Mouse (Mus musculus) liver, adult 2 months (tissue): ENCODE results near the gene Rasgef1a.

Source experiments
- CTCF ChIP-seq: fragments of 200-500 bp; IDR thresholded peaks from 2 replicates; pipeline ENCODE4 v1.5.1; 2011; ENCODE audit warnings: low read depth, low read length, control low read depth
- POLR2A ChIP-seq: fragments of 200-500 bp; IDR thresholded peaks from 2 replicates; pipeline ENCODE4 v1.6.1; 2011; ENCODE audit warnings: low read length, control low read depth; ENCODE audit not compliant: insufficient read depth; ENCODE audit errors: extremely low read depth

DNA sequence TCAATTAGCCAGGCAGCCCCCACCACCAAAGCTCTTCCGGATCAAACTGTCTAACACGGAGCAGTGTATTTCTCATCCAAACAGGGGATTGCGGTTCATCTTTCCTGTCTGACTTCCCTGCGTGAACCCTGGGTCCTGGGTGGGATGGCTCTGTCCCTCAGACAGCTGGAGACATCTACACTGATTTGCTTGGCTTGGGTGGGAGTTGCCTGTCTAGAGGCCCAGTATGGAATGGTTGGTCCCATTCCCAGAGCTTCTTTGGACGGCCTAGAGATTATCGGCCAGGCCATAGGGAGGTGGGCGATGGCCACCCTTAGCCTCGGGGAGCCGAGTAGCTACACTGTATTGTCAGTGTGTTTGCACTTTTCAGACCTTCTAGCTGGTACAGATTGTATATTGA, 79.6 kb downstream of the Rasgef1a start:
- TF ChIP-seq CTCF (no peak), POLR2A (no peak)
